8 mouse cellular contexts compared by ENCODE assay signal in the genomic region with DNA sequence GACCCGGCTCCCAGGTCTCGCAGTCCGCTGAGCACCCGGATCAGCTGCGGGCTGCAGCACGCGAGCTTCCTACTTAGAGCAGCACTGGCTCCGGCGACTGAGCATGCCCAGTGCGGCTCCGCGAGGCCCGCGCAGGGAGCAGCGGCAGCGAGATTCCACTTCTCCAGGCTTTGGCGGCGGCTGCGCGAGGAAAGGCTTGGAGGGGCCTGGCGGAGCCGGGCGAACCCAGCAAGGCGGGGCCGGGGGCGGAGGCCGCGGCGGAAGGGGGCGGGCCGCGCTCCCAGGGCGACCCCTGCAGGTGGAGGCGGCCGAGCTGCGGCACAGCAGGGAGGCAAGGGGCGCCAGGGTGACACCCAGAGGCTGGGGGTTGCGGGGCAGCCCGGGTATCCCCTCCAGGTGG. TPM values are rescaled to one million over a fixed set of nuclear protein-coding genes. Genes with fewer than 3 reads are reported as not detected.
DNase-seq lines count a peak whose midpoint lies in the region; ATAC-seq lines count a peak whose summit lies in the region.

A gene (minus strand): TSS at position 188 of the 400 bp plus-strand sequence.

- ATAC-seq in common myeloid progenitor, adult 5-6 weeks (replicated peaks; ENCODE audit: low read depth, poor library complexity, severe bottlenecking) = peak; percentile 78
- ATAC-seq in megakaryocyte, adult 5-6 weeks (ENCODE audit: poor library complexity, severe bottlenecking) = peak; percentile 60

- intact Hi-C loops in gastrocnemius, postnatal 14 days (cut with DNase I; ENCODE audit: low total_unique reads) = loop anchor here (5.0 kb wide), 1 partner anchor 191 kb away; no protein-coding TSS in a partner anchor

- peak; percentile 98 for DNase-seq in ZHBTc4 (ENCODE audit: low read depth, low spot score)
- peak; percentile 96 for DNase-seq in gastrocnemius, postnatal 14 days
- peak; percentile 76 for DNase-seq in induced T-regulatory cell, adult 2 months (ENCODE audit: low read depth)
- peak; percentile 85 to 91 for DNase-seq in left cerebral cortex, adult 8-10 months (ENCODE audit: low spot score in 2 of 2)
- peak; percentile 97 for DNase-seq in right cerebral cortex, postnatal 10 days (ENCODE audit: low spot score in 2 of 2)
- peak; percentile 96 for DNase-seq in urinary bladder, postnatal 14 days (ENCODE audit: low spot score)

RNA-seq across cellular contexts. Expression of the gene that starts here (rescaled TPM):
- total RNA-seq in common myeloid progenitor, adult 5-6 weeks (2017) = 0.73 and 0.87 TPM in 2 replicates
- 10 to 100 TPM; 41.0 to 48.3 TPM for total RNA-seq in gastrocnemius, postnatal 14 days (2021)
- 10 to 100 TPM; 59.4 to 65.7 (median 61.0) TPM for total RNA-seq in left cerebral cortex, adult 8-10 months (2022)
- total RNA-seq in megakaryocyte, adult 5-6 weeks (2015) = 0.52 and 0.78 TPM in 2 replicates
- 0.51 and 1.9 TPM in 2 replicates for total RNA-seq in megakaryocyte, adult 5-6 weeks (2017)

Comparison
In these comparisons a context has a peak if more than half of its experiments do, and no peak if none do; other contexts are left out.
1. Peak in every context shown above with its lines: DNase-seq and ATAC-seq.
2. RNA of the gene that starts here (total RNA-seq): 59.4 to 65.7 TPM in left cerebral cortex, adult 8-10 months and 41.0 to 48.3 TPM in gastrocnemius, postnatal 14 days; 0.73 to 0.87 TPM in common myeloid progenitor, adult 5-6 weeks and 0.51 to 1.9 TPM in megakaryocyte, adult 5-6 weeks; every median in the first group is over 10 times any median in the second.
3. Peak in ATAC-seq in common myeloid progenitor, adult 5-6 weeks; RNA of the gene not detected or under 1 TPM.